ENCODE assay signal across 12 mouse cellular contexts in genomic region chr15:77219571-77219970, GRCm38 (mm10).
DNase-seq lines count a peak whose midpoint lies in the region; ATAC-seq and TF ChIP-seq lines count a peak whose summit lies in the region.
"Had no signal": no experiment of that assay in that cellular context is flagged by ENCODE, and none has a peak within 500 bp of the region (broad histone marks: within the 10 kb centered on the region; RNA-seq: fewer than 3 reads in every experiment).

No protein-coding gene starts in this region.

- TF ChIP-seq CTCF in liver, postnatal 0 days (IDR thresholded peaks at IDR 0.05; ENCODE audit: low read depth): no peak
- no peak for TF ChIP-seq CTCF in stomach, postnatal 0 days (IDR thresholded peaks at IDR 0.05; ENCODE audit: low read depth)

- H3K9me3 ChIP-seq in heart, embryonic 13.5 days: no peaks in the 10 kb centered on the region
- H3K9me3 ChIP-seq in liver, postnatal 0 days (ENCODE audit: low read length): no peaks in the 10 kb centered on the region
- no peaks in the 10 kb centered on the region for H3K9me3 ChIP-seq in stomach, postnatal 0 days (ENCODE audit: control insufficient read depth, low read length)
- H3K9me3 ChIP-seq in forebrain, embryonic 15.5 days: no peaks in the 10 kb centered on the region
- H3K9me3 ChIP-seq: embryonic facial prominence, embryonic 12.5 days; forebrain, embryonic 10.5 days; hindbrain, embryonic 12.5 days; liver, embryonic 12.5 days had no signal

- H3K27ac ChIP-seq in heart, embryonic 13.5 days (replicated peaks): peak overlapping the region; percentile 30; the same call in 1 of the 2 replicates
- H3K27ac ChIP-seq in liver, postnatal 0 days (ENCODE audit: low read depth): peak overlapping the region; percentile 44; the same call in 1 of the 2 replicates
- 0 out of 2 replicates have a peak overlapping the region, but pooled peaks have one; percentile 20 for H3K27ac ChIP-seq in stomach, postnatal 0 days (replicated peaks)
- no peak overlapping the region for H3K27ac ChIP-seq in forebrain, embryonic 15.5 days (replicated peaks)
- H3K27ac ChIP-seq: embryonic facial prominence, embryonic 12.5 days; forebrain, embryonic 10.5 days; hindbrain, embryonic 12.5 days; liver, embryonic 12.5 days had no signal

- H3K4me2 ChIP-seq in heart, embryonic 13.5 days: no peak overlapping the region
- no peak overlapping the region for H3K4me2 ChIP-seq in liver, postnatal 0 days (ENCODE audit: low read depth, low read length)
- H3K4me2 ChIP-seq in stomach, postnatal 0 days (replicated peaks; ENCODE audit: low read depth): no peak overlapping the region
- no peak overlapping the region for H3K4me2 ChIP-seq in forebrain, embryonic 15.5 days (replicated peaks)
- H3K4me2 ChIP-seq: embryonic facial prominence, embryonic 12.5 days; hindbrain, embryonic 12.5 days; liver, embryonic 12.5 days had no signal

- H3K36me3 ChIP-seq in heart, embryonic 13.5 days: no peaks in the 10 kb centered on the region
- no peaks in the 10 kb centered on the region for H3K36me3 ChIP-seq in liver, postnatal 0 days (replicated peaks; ENCODE audit: insufficient read depth, low read length)
- no peaks in the 10 kb centered on the region for H3K36me3 ChIP-seq in stomach, postnatal 0 days (ENCODE audit: control insufficient read depth, insufficient read depth, low read length)
- no peaks in the 10 kb centered on the region for H3K36me3 ChIP-seq in forebrain, embryonic 15.5 days
- H3K36me3 ChIP-seq: embryonic facial prominence, embryonic 12.5 days; forebrain, embryonic 10.5 days; hindbrain, embryonic 12.5 days; liver, embryonic 12.5 days had no signal

- peak; percentile 49 to 80 for DNase-seq in adrenal gland, adult (ENCODE audit: inconsistent age in 2 of 2, low spot score in 1 of 2)
- DNase-seq in adrenal gland, postnatal 14 days: no peak
- no peak for DNase-seq in heart, postnatal 14 days
- DNase-seq in liver, postnatal 0 days: no peak
- DNase-seq in liver: no peak
- DNase-seq in stomach, postnatal 0 days (ENCODE audit: low spot score): no peak

- H3K4me1 ChIP-seq in heart, embryonic 13.5 days: peaks cover 60% of the 10 kb centered on the region
- peaks cover 4% of the 10 kb centered on the region; the same call in 1 of the 2 replicates for H3K4me1 ChIP-seq in liver, postnatal 0 days (ENCODE audit: insufficient read depth)
- peaks cover 18% of the 10 kb centered on the region for H3K4me1 ChIP-seq in stomach, postnatal 0 days (replicated peaks; ENCODE audit: control insufficient read depth, insufficient read depth)
- H3K4me1 ChIP-seq in forebrain, embryonic 15.5 days: peaks cover 2% of the 10 kb centered on the region; the same call in 1 of the 2 replicates

- 50% methylated on average over 1 of the region's 1 CpGs for WGBS in heart, embryonic 13.5 days
- WGBS in liver, postnatal 0 days (ENCODE audit: insufficient replicate concordance): 57% methylated on average over 1 of the region's 1 CpGs
- 43% methylated on average over 1 of the region's 1 CpGs for WGBS in stomach, postnatal 0 days
- 62% methylated on average over 1 of the region's 1 CpGs for WGBS in forebrain, embryonic 15.5 days

- H3K9ac ChIP-seq in heart, embryonic 13.5 days: no peak overlapping the region
- H3K9ac ChIP-seq in liver, postnatal 0 days (replicated peaks): no peak overlapping the region
- H3K9ac ChIP-seq in stomach, postnatal 0 days (ENCODE audit: low read length): no peak overlapping the region
- H3K9ac ChIP-seq in forebrain, embryonic 15.5 days (replicated peaks): no peak overlapping the region
- H3K9ac ChIP-seq: embryonic facial prominence, embryonic 12.5 days; hindbrain, embryonic 12.5 days; liver, embryonic 12.5 days had no signal

- H3K4me3 ChIP-seq in heart, embryonic 13.5 days: no peak overlapping the region
- H3K4me3 ChIP-seq in liver, postnatal 0 days (ENCODE audit: low read depth, low read length): no peak overlapping the region
- H3K4me3 ChIP-seq in stomach, postnatal 0 days (ENCODE audit: low read depth, low read length): no peak overlapping the region
- H3K4me3 ChIP-seq in forebrain, embryonic 15.5 days: no peak overlapping the region
- H3K4me3 ChIP-seq: embryonic facial prominence, embryonic 12.5 days; forebrain, embryonic 10.5 days; hindbrain, embryonic 12.5 days; liver, embryonic 12.5 days had no signal

- no peak for ATAC-seq in heart, embryonic 13.5 days (ENCODE audit: extremely low read depth, insufficient number of reproducible peaks, low FRiP score, low TSS enrichment)
- ATAC-seq in liver, postnatal 0 days: no peak
- ATAC-seq in stomach, postnatal 0 days (ENCODE audit: low FRiP score, low TSS enrichment): no peak
- ATAC-seq in forebrain, embryonic 15.5 days (replicated peaks): no peak

- TF ChIP-seq EP300 in liver, postnatal 0 days (IDR thresholded peaks at IDR 0.05; ENCODE audit: low read depth): no peak
- TF ChIP-seq EP300 in stomach, postnatal 0 days (optimal IDR thresholded peaks at IDR 0.05): no peak

- intact Hi-C loops in heart, postnatal 14 days (cut with DNase I): loop anchor here (5.0 kb wide), 5 partner anchors 67 to 242 kb away; no protein-coding TSS in a partner anchor

- no peaks in the 10 kb centered on the region for H3K27me3 ChIP-seq in heart, embryonic 13.5 days (replicated peaks)
- H3K27me3 ChIP-seq in liver, postnatal 0 days (ENCODE audit: insufficient read depth, low read length): no peaks in the 10 kb centered on the region
- H3K27me3 ChIP-seq in stomach, postnatal 0 days (ENCODE audit: control insufficient read depth, insufficient read depth, low read length): no peaks in the 10 kb centered on the region
- no peaks in the 10 kb centered on the region for H3K27me3 ChIP-seq in forebrain, embryonic 15.5 days
- H3K27me3 ChIP-seq: embryonic facial prominence, embryonic 12.5 days; hindbrain, embryonic 12.5 days; liver, embryonic 12.5 days had no signal

Comparison
In these comparisons a context has a peak if more than half of its experiments do, and no peak if none do; other contexts are left out.
1. DNase-seq: peak in adrenal gland, adult (2 of 2); none in adrenal gland, postnatal 14 days (single experiment), heart, postnatal 14 days (0 of 2), liver, postnatal 0 days (single experiment), liver (single experiment) and stomach, postnatal 0 days (single experiment).